Mouse (Mus musculus): Measurements from ENCODE around the gene Nol4l. TPM values are rescaled to one million over a fixed set of nuclear protein-coding genes. Genes with fewer than 3 reads are reported as not detected.

The Nol4l gene
- polyA plus RNA-seq, 1 experiment from 2014 or later: 13.8 TPM

DNA sequence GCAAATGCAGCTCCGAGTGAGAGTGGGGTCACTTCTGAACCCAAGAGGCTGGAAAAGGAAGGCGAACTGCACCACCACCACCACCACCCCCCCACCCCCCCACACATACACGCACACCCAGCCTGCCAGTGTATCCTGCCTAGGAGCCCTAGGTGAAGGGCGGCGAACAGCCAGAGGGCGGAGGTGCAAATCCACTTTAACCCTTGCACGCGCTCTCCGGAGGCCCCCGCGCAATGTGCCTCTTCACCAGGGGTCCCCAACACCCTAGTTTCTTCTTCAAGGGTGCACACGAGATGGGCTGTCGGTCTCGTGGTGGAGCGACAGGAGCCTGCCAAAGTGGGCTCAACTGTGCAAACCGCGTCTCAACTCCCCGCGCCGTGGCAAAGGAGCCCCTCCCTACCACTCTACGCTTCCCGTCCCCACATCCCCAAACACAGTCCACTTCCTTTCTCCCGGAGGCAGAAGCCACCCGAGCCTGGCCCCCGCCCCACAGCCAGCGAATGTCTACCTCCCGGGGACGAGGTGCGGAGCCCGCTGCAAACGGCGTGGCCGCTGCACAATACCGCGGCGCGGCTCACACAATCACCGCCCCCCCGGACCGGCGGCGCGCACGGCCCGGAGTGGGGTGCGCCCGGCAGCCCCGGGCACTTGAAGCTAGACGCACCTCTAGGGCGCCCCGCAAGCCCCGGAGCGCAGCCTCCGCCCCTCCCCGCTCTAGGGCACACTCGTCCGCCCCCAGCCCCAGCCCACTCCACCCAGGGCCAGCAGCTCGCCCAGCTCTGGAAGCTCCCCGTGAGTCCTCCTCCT, 86.1 kb downstream of the Nol4l start:
- ATAC-seq (ENCODE audit: low FRiP score, low TSS enrichment): peak; percentile 46
- Histone ChIP-seq H3K4me2 (replicated peaks; ENCODE audit: low read depth, low read length) (peak overlapping the region; percentile 99), H3K4me3 (ENCODE audit: low read length) (peak overlapping the region; percentile 94), H3K27ac (ENCODE audit: low read length) (peak overlapping the region; percentile 90), H3K4me1 (ENCODE audit: insufficient read depth, low read length) (peaks cover 51% of the 10 kb centered on the region), H3K36me3 (ENCODE audit: insufficient read depth, low read length) (no peaks in the 10 kb centered on the region), H3K9me3 (ENCODE audit: low read length) (no peaks in the 10 kb centered on the region), H3K9ac (replicated peaks; ENCODE audit: low read length) (peak overlapping the region; percentile 92), H3K27me3 (ENCODE audit: insufficient read depth, low read length) (no peaks in the 10 kb centered on the region)
- under 1% methylated on average over 47 of the region's 59 CpGs for WGBS

GRCm38 (mm10) chr2:153442720-153443119, 87.1 kb downstream of the Nol4l start:
- peaks cover 60% of the 10 kb centered on the region for H3K4me1 ChIP-seq (ENCODE audit: insufficient read depth, low read length)
- peak overlapping the region; percentile 92 for H3K9ac ChIP-seq (replicated peaks; ENCODE audit: low read length)
- peak overlapping the region; percentile 90 for H3K27ac ChIP-seq (ENCODE audit: low read length)
- H3K4me3 ChIP-seq (ENCODE audit: low read length): peak overlapping the region; percentile 94
- ATAC-seq (ENCODE audit: low FRiP score, low TSS enrichment): no peak
- H3K36me3 ChIP-seq (ENCODE audit: insufficient read depth, low read length): no peaks in the 10 kb centered on the region
- no peaks in the 10 kb centered on the region for H3K9me3 ChIP-seq (ENCODE audit: low read length)
- WGBS: 9% methylated on average over 5 of the region's 5 CpGs
- peak overlapping the region; percentile 99 for H3K4me2 ChIP-seq (replicated peaks; ENCODE audit: low read depth, low read length)
- no peaks in the 10 kb centered on the region for H3K27me3 ChIP-seq (ENCODE audit: insufficient read depth, low read length)

DNA sequence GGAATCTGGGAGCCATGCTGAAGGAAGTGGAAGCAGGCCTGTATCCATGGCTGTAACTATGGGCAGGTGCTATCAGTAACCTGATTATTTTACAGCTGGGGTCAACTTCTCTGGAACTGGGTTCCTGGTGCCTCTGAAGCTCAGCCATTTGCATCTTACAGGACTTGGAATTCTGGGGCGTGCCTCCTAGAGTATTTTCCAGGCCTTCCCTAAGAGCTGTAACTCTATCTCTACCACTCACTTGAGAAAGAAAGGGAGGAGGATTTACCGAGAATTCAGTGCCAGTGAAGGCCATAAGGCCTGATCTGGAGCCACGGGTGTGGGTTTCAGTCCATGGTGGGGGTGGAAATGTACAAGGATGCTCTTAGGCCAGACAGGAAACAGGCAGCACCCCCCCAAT, 88.5 kb downstream of the Nol4l start:
- Histone ChIP-seq H3K4me3 (ENCODE audit: low read length) (0 out of 2 replicates have a peak overlapping the region, but pooled peaks have one; percentile 4), H3K27ac (ENCODE audit: low read length) (peak overlapping the region; percentile 90), H3K36me3 (ENCODE audit: insufficient read depth, low read length) (no peaks in the 10 kb centered on the region), H3K9me3 (ENCODE audit: low read length) (no peaks in the 10 kb centered on the region), H3K4me2 (replicated peaks; ENCODE audit: low read depth, low read length) (peak overlapping the region; percentile 99), H3K9ac (replicated peaks; ENCODE audit: low read length) (0 out of 2 replicates have a peak overlapping the region, but pooled peaks have one; percentile 24), H3K27me3 (ENCODE audit: insufficient read depth, low read length) (no peaks in the 10 kb centered on the region), H3K4me1 (ENCODE audit: insufficient read depth, low read length) (peaks cover 71% of the 10 kb centered on the region)
- no peak for ATAC-seq (ENCODE audit: low FRiP score, low TSS enrichment)
- 17% methylated on average over 3 of the region's 3 CpGs for WGBS

DNA sequence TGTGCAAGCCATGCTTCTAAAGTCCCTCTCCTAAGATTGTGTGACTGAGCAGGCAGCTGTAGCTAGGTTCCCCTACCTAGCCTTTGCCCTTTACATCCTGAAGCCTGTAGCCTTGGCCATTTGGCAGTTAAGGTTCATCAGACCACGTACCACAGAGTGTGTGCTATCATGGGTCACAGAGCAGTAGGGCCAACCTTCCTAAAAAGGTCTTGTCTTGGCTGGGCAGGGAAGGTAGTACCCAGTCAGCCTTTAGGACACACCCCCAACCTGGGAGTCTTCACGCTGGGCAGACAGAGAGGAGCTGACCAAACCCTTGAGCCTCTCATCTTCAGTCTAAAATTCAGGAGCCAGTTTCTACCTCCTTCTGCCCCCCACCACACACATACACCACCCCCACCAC, 89.0 kb downstream of the Nol4l start:
- peak overlapping the region; percentile 8; the same call in 1 of the 2 replicates for H3K9ac ChIP-seq (replicated peaks; ENCODE audit: low read length)
- H3K4me3 ChIP-seq (ENCODE audit: low read length): no peak overlapping the region
- H3K4me2 ChIP-seq (replicated peaks; ENCODE audit: low read depth, low read length): peak overlapping the region; percentile 99
- H3K9me3 ChIP-seq (ENCODE audit: low read length): no peaks in the 10 kb centered on the region
- H3K27ac ChIP-seq (ENCODE audit: low read length): peak overlapping the region; percentile 90
- no peaks in the 10 kb centered on the region for H3K27me3 ChIP-seq (ENCODE audit: insufficient read depth, low read length)
- no peak for ATAC-seq (ENCODE audit: low FRiP score, low TSS enrichment)
- peaks cover 72% of the 10 kb centered on the region for H3K4me1 ChIP-seq (ENCODE audit: insufficient read depth, low read length)
- WGBS: 33% methylated on average over 2 of the region's 2 CpGs
- no peaks in the 10 kb centered on the region for H3K36me3 ChIP-seq (ENCODE audit: insufficient read depth, low read length)

DNA sequence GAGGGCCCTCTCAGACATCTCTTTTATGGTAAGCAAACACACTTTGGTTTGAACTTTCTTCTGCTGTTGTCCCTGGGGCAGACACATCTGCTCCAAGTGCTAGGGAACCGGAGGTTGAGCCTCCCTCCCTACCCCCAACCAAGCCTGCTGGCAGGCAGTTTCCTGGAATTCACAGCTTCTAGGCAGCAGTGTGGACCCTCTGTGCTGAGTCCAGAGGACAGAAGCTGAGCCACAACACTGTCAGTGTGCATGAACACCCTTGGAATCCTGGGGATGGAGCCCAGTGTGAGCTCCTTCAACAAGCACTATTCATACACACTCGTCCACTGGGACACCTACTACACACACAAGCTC, 92.5 kb downstream of the Nol4l start:
- Histone ChIP-seq H3K4me1 (ENCODE audit: insufficient read depth, low read length) (peaks cover 94% of the 10 kb centered on the region), H3K9me3 (ENCODE audit: low read length) (no peaks in the 10 kb centered on the region), H3K27ac (ENCODE audit: low read length) (peak overlapping the region; percentile 93), H3K4me2 (replicated peaks; ENCODE audit: low read depth, low read length) (peak overlapping the region; percentile 26), H3K4me3 (ENCODE audit: low read length) (0 out of 2 replicates have a peak overlapping the region, but pooled peaks have one; percentile 1), H3K27me3 (ENCODE audit: insufficient read depth, low read length) (no peaks in the 10 kb centered on the region), H3K36me3 (ENCODE audit: insufficient read depth, low read length) (no peaks in the 10 kb centered on the region), H3K9ac (replicated peaks; ENCODE audit: low read length) (peak overlapping the region; percentile 31)
- 19% methylated on average over 2 of the region's 2 CpGs for WGBS
- ATAC-seq (ENCODE audit: low FRiP score, low TSS enrichment): peak; percentile 24; the same call in 1 of the 2 replicates

DNA sequence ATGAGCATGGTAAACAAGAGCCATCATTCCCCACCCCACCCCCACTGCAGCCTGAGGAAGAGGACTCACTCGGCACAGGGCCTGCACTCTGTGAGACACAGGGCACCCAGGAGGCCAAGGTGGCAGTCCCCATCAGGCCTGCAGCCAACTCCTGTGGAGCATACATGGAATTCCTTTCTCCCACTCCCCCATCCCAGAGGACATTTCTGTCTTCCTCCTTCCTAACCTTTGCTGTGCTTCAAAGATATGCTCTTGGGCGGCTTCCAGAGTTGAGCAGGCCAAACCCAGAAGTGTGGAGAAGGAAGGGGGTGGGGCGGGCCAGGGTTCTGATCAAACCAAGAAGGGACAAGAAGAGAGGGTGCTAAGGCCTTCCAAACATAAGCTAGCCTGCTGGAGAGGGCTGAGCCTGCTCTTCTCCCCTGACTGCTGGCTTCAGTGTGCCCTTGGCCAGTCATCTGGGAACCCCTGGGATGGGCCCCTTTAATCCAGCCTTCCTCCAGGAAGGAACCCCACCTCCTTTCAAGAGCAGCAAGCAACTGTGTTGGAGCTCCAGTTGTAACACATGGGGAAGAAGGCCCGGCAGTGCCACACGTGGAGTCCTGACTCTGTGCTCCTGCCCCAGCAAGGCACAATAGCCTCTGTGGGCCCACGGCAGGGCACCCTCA, 93.0 kb downstream of the Nol4l start:
- peak overlapping the region; percentile 93 for H3K27ac ChIP-seq (ENCODE audit: low read length)
- 15% methylated on average over 6 of the region's 6 CpGs for WGBS
- H3K9me3 ChIP-seq (ENCODE audit: low read length): no peaks in the 10 kb centered on the region
- peak overlapping the region; percentile 1; the same call in 1 of the 2 replicates for H3K4me3 ChIP-seq (ENCODE audit: low read length)
- peak overlapping the region; percentile 26 for H3K4me2 ChIP-seq (replicated peaks; ENCODE audit: low read depth, low read length)
- no peaks in the 10 kb centered on the region for H3K36me3 ChIP-seq (ENCODE audit: insufficient read depth, low read length)
- H3K9ac ChIP-seq (replicated peaks; ENCODE audit: low read length): peak overlapping the region; percentile 31
- H3K4me1 ChIP-seq (ENCODE audit: insufficient read depth, low read length): peaks cover 94% of the 10 kb centered on the region
- no peaks in the 10 kb centered on the region for H3K27me3 ChIP-seq (ENCODE audit: insufficient read depth, low read length)
- ATAC-seq (ENCODE audit: low FRiP score, low TSS enrichment): peak; percentile 49

DNA sequence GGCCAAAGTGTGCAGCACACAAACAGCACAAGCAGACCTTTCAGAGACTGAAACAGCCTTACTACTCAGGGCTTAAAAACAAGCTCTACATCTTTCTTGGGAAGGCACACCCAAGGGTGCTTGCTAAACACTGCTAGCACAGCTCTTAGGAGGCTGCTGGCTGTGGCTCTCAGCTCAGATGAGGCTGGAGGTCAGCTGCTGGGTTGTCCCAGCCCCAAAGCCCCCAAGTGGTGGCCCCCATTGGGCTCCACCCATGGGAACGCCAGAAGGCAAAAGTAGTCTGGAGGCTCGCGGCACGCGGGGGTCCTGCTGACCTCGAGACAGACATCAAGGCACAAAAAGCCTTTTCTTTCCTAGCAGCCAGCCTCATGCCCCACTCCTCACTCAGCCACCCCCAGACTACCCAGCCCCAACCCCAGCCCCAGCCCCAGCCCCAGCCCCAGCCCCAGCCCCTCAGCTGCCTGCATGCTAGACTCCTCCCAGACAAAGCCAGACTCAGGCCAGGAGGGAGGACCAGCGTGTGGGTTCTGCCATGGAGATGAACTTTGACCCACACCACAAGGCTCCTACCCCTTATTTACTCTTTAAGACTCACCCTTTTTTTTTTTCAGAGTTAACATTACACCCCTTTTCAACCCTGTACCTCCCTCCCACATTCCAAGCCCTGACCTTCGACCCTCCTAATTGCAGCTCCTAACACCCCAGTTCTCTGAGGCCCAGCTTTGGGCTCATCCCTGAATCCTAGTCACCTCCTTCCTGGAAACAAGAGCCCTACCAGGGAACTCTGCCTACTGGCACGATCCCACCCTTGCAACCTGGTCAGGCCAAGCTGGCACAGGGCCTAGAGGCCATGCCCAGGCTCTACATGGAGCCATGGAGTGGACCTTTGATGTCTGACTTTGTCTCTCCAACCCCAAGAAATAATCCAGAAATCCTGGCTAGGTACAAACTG, 94.6 kb downstream of the Nol4l start:
- 0 out of 2 replicates have a peak overlapping the region, but pooled peaks have one; percentile 0 for H3K4me2 ChIP-seq (replicated peaks; ENCODE audit: low read depth, low read length)
- no peak overlapping the region for H3K9ac ChIP-seq (replicated peaks; ENCODE audit: low read length)
- H3K4me1 ChIP-seq (ENCODE audit: insufficient read depth, low read length): peaks cover 79% of the 10 kb centered on the region
- ATAC-seq (ENCODE audit: low FRiP score, low TSS enrichment): no peak
- no peaks in the 10 kb centered on the region for H3K9me3 ChIP-seq (ENCODE audit: low read length)
- H3K27ac ChIP-seq (ENCODE audit: low read length): peak overlapping the region; percentile 93
- peaks cover 9% of the 10 kb centered on the region; the same call in 1 of the 2 replicates for H3K36me3 ChIP-seq (ENCODE audit: insufficient read depth, low read length)
- 27% methylated on average over 9 of the region's 9 CpGs for WGBS
- H3K4me3 ChIP-seq (ENCODE audit: low read length): no peak overlapping the region
- H3K27me3 ChIP-seq (ENCODE audit: insufficient read depth, low read length): no peaks in the 10 kb centered on the region

- peak overlapping the region; percentile 54; the same call in 1 of the 2 replicates for H3K27ac ChIP-seq (ENCODE audit: low read length)
Measured at GRCm38 (mm10) chr2:153433859-153434258, 95.9 kb downstream of the Nol4l start.

DNA sequence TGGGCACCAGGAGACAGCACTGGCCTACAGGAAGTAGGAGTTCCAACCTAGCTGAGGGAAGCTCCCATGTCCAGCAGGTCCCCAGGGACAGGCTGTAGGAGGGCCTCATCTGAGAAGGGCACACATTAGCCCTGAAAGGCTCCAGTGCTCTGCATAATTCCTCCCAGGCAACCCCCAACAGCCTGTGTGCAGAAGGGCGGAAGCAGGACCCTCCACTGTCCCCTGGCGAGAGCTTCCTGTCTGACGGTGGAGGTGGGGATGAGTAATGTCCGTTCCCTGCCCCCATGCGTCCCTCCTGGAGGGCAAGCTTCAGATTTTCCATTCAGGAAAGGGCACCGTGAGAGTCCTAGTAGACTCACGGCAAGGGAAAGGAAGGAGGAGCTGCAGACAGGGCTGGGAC, 97.3 kb downstream of the Nol4l start:
- WGBS: 19% methylated on average over 7 of the region's 7 CpGs
- peaks cover 59% of the 10 kb centered on the region for H3K4me1 ChIP-seq (ENCODE audit: insufficient read depth, low read length)
- no peaks in the 10 kb centered on the region for H3K9me3 ChIP-seq (ENCODE audit: low read length)
- H3K4me2 ChIP-seq (replicated peaks; ENCODE audit: low read depth, low read length): no peak overlapping the region
- H3K36me3 ChIP-seq (ENCODE audit: insufficient read depth, low read length): peaks cover 13% of the 10 kb centered on the region; the same call in 1 of the 2 replicates
- H3K27ac ChIP-seq (ENCODE audit: low read length): peak overlapping the region; percentile 85
- peak; percentile 50 for ATAC-seq (ENCODE audit: low FRiP score, low TSS enrichment)
- no peak overlapping the region for H3K4me3 ChIP-seq (ENCODE audit: low read length)
- 0 out of 2 replicates have a peak overlapping the region, but pooled peaks have one; percentile 4 for H3K9ac ChIP-seq (replicated peaks; ENCODE audit: low read length)
- H3K27me3 ChIP-seq (ENCODE audit: insufficient read depth, low read length): no peaks in the 10 kb centered on the region

More at GRCm38 (mm10) chr2:153433859-153434258, 95.9 kb downstream of the Nol4l start:
- H3K4me2 ChIP-seq (replicated peaks; ENCODE audit: low read depth, low read length): no peak overlapping the region
- ATAC-seq (ENCODE audit: low FRiP score, low TSS enrichment): no peak
- H3K36me3 ChIP-seq (ENCODE audit: insufficient read depth, low read length): peaks cover 11% of the 10 kb centered on the region; the same call in 1 of the 2 replicates
- no peak overlapping the region for H3K4me3 ChIP-seq (ENCODE audit: low read length)
- H3K4me1 ChIP-seq (ENCODE audit: insufficient read depth, low read length): peaks cover 72% of the 10 kb centered on the region
- no peak overlapping the region for H3K9ac ChIP-seq (replicated peaks; ENCODE audit: low read length)
- 43% methylated on average over 3 of the region's 3 CpGs for WGBS
- H3K9me3 ChIP-seq (ENCODE audit: low read length): no peaks in the 10 kb centered on the region
- H3K27me3 ChIP-seq (ENCODE audit: insufficient read depth, low read length): no peaks in the 10 kb centered on the region
